Mouse (Mus musculus): ENCODE results near the gene St6galnac5.

Gene St6galnac5

GRCm38 (mm10) chr3:152990787-152991186 is 8.7 kb upstream of the St6galnac5 start:
- H3K4me3 ChIP-seq (replicated peaks; ENCODE audit: low read length) = no peak overlapping the region
- H3K27me3 ChIP-seq (ENCODE audit: insufficient read depth, low read length) = no peaks in the 10 kb centered on the region
- no peaks in the 10 kb centered on the region for H3K36me3 ChIP-seq (ENCODE audit: insufficient read depth, low read length)
- no peaks in the 10 kb centered on the region for H3K4me1 ChIP-seq (replicated peaks; ENCODE audit: low read depth, low read length)
- H3K9me3 ChIP-seq (ENCODE audit: low read length) = no peaks in the 10 kb centered on the region
- TF ChIP-seq CTCF (conservative IDR thresholded peaks at IDR 0.05; ENCODE audit: low read length) = no peak
- TF ChIP-seq POU5F1 (IDR thresholded peaks at IDR 0.05; ENCODE audit: borderline replicate concordance, low read length) = no peak
- no peak for TF ChIP-seq NANOG (IDR thresholded peaks at IDR 0.05; ENCODE audit: borderline replicate concordance, low read length)

GRCm38 (mm10) chr3:152980978-152981974 is 770 bp downstream of the St6galnac5 start:
- H3K36me3 ChIP-seq (ENCODE audit: insufficient read depth, low read length) = no peaks in the 10 kb centered on the region
- no peaks in the 10 kb centered on the region for H3K9me3 ChIP-seq (ENCODE audit: low read length)
- H3K4me1 ChIP-seq (replicated peaks; ENCODE audit: low read depth, low read length) = peaks cover 16% of the 10 kb centered on the region
- H3K4me3 ChIP-seq (replicated peaks; ENCODE audit: low read length) = peak overlapping the region; percentile 76
- TF ChIP-seq NANOG (IDR thresholded peaks at IDR 0.05; ENCODE audit: borderline replicate concordance, low read length) (no peak), POU5F1 (IDR thresholded peaks at IDR 0.05; ENCODE audit: borderline replicate concordance, low read length) (no peak), CTCF (conservative IDR thresholded peaks at IDR 0.05; ENCODE audit: low read length) (no peak)
- peaks cover 59% of the 10 kb centered on the region for H3K27me3 ChIP-seq (ENCODE audit: insufficient read depth, low read length)

GRCm38 (mm10) chr3:152980431-152980830 is 1.6 kb downstream of the St6galnac5 start:
- Histone ChIP-seq H3K36me3 (ENCODE audit: insufficient read depth, low read length) (no peaks in the 10 kb centered on the region), H3K27me3 (ENCODE audit: insufficient read depth, low read length) (peaks cover 59% of the 10 kb centered on the region), H3K4me3 (replicated peaks; ENCODE audit: low read length) (peak overlapping the region; percentile 76), H3K4me1 (replicated peaks; ENCODE audit: low read depth, low read length) (peaks cover 16% of the 10 kb centered on the region), H3K9me3 (ENCODE audit: low read length) (no peaks in the 10 kb centered on the region)
- TF ChIP-seq CTCF (conservative IDR thresholded peaks at IDR 0.05; ENCODE audit: low read length) = no peak
- TF ChIP-seq POU5F1 (IDR thresholded peaks at IDR 0.05; ENCODE audit: borderline replicate concordance, low read length) = no peak
- no peak for TF ChIP-seq NANOG (IDR thresholded peaks at IDR 0.05; ENCODE audit: borderline replicate concordance, low read length)

GRCm38 (mm10) chr3:152979481-152980092 is 2.5 kb downstream of the St6galnac5 start:
- Histone ChIP-seq H3K36me3 (ENCODE audit: insufficient read depth, low read length) (no peaks in the 10 kb centered on the region), H3K4me3 (replicated peaks; ENCODE audit: low read length) (no peak overlapping the region), H3K4me1 (replicated peaks; ENCODE audit: low read depth, low read length) (peaks cover 16% of the 10 kb centered on the region), H3K27me3 (ENCODE audit: insufficient read depth, low read length) (peaks cover 59% of the 10 kb centered on the region), H3K9me3 (ENCODE audit: low read length) (no peaks in the 10 kb centered on the region)
- TF ChIP-seq CTCF (conservative IDR thresholded peaks at IDR 0.05; ENCODE audit: low read length) (no peak), NANOG (IDR thresholded peaks at IDR 0.05; ENCODE audit: borderline replicate concordance, low read length) (no peak), POU5F1 (IDR thresholded peaks at IDR 0.05; ENCODE audit: borderline replicate concordance, low read length) (no peak)

GRCm38 (mm10) chr3:152971373-152971772 is 10.7 kb downstream of the St6galnac5 start:
- H3K4me1 ChIP-seq (replicated peaks; ENCODE audit: low read depth, low read length) = no peaks in the 10 kb centered on the region
- TF ChIP-seq CTCF (conservative IDR thresholded peaks at IDR 0.05; ENCODE audit: low read length) (no peak), POU5F1 (IDR thresholded peaks at IDR 0.05; ENCODE audit: borderline replicate concordance, low read length) (no peak), NANOG (IDR thresholded peaks at IDR 0.05; ENCODE audit: borderline replicate concordance, low read length) (no peak)
- no peak overlapping the region for H3K4me3 ChIP-seq (replicated peaks; ENCODE audit: low read length)
- no peaks in the 10 kb centered on the region for H3K27me3 ChIP-seq (ENCODE audit: insufficient read depth, low read length)
- no peaks in the 10 kb centered on the region for H3K36me3 ChIP-seq (ENCODE audit: insufficient read depth, low read length)
- H3K9me3 ChIP-seq (ENCODE audit: low read length) = no peaks in the 10 kb centered on the region

- H3K36me3 ChIP-seq (ENCODE audit: insufficient read depth, low read length) = no peaks in the 10 kb centered on the region
- no peak for TF ChIP-seq POU5F1 (IDR thresholded peaks at IDR 0.05; ENCODE audit: borderline replicate concordance, low read length)
- TF ChIP-seq CTCF (conservative IDR thresholded peaks at IDR 0.05; ENCODE audit: low read length) = no peak
- no peak for TF ChIP-seq NANOG (IDR thresholded peaks at IDR 0.05; ENCODE audit: borderline replicate concordance, low read length)
- no peaks in the 10 kb centered on the region for H3K27me3 ChIP-seq (ENCODE audit: insufficient read depth, low read length)
- no peak overlapping the region for H3K4me3 ChIP-seq (replicated peaks; ENCODE audit: low read length)
- H3K4me1 ChIP-seq (replicated peaks; ENCODE audit: low read depth, low read length) = no peaks in the 10 kb centered on the region
- H3K9me3 ChIP-seq (ENCODE audit: low read length) = no peaks in the 10 kb centered on the region
These were observed 12.2 kb downstream of the St6galnac5 start for GRCm38 (mm10) chr3:152969774-152970347.

- Histone ChIP-seq H3K4me1 (replicated peaks; ENCODE audit: low read depth, low read length) (no peaks in the 10 kb centered on the region), H3K4me3 (replicated peaks; ENCODE audit: low read length) (no peak overlapping the region), H3K27me3 (ENCODE audit: insufficient read depth, low read length) (peaks cover 2% of the 10 kb centered on the region; the same call in 1 of the 2 replicates), H3K9me3 (ENCODE audit: low read length) (no peaks in the 10 kb centered on the region), H3K36me3 (ENCODE audit: insufficient read depth, low read length) (no peaks in the 10 kb centered on the region)
- no peak for TF ChIP-seq POU5F1 (IDR thresholded peaks at IDR 0.05; ENCODE audit: borderline replicate concordance, low read length)
- TF ChIP-seq CTCF (conservative IDR thresholded peaks at IDR 0.05; ENCODE audit: low read length) = no peak
- TF ChIP-seq NANOG (IDR thresholded peaks at IDR 0.05; ENCODE audit: borderline replicate concordance, low read length) = no peak
These were observed 20.1 kb downstream of the St6galnac5 start for GRCm38 (mm10) chr3:152961855-152962376.

Measured in E14TG2a.4 (cell line).